Mouse (Mus musculus): ENCODE data around the gene Pdzrn3. TPM values are rescaled to one million over a fixed set of nuclear protein-coding genes. Genes with fewer than 3 reads are reported as not detected.

Gene Pdzrn3
- total and polyA plus RNA-seq, 3 experiments: 0.33 TPM; not detected in 2

DNA sequence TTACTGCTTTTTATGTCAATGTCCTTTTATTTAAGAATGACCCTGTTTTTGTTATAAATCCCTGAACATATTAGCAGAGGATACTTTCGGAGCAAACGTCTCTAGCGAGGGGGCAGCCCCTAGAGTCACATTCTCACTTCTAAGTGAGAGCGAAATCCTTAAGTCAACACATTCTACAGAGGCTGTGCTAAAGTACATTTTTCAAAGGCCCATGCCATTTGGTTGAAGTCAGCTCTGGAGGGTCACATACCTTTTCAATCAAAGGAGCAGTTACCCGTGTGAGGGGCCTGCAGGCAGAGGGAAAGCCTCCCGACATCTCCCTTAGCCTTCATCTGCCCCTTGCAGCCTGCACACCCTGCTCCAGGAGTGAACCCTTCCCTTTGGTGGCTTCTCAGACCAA is 48.2 kb downstream of the Pdzrn3 start:
- no peaks in the 10 kb centered on the region for H3K36me3 ChIP-seq (replicated peaks)
- DNase-seq (ENCODE audit: low spot score) (no peak), ATAC-seq (ENCODE audit: extremely low read depth, insufficient number of reproducible peaks, low FRiP score, poor library complexity, severe bottlenecking) (no peak)
- no peak overlapping the region for H3K4me3 ChIP-seq (ENCODE audit: low read depth, low read length)
- no peak for TF ChIP-seq GATA1 (IDR thresholded peaks at IDR 0.05; ENCODE audit: borderline replicate concordance, low read length)
- no peak for TF ChIP-seq TAL1 (conservative IDR thresholded peaks at IDR 0.05; ENCODE audit: low read depth, low read length)
- TF ChIP-seq CTCF (IDR thresholded peaks at IDR 0.05; ENCODE audit: low read depth, low read length): no peak
- TF ChIP-seq POLR2AphosphoS5 (IDR thresholded peaks at IDR 0.05; ENCODE audit: insufficient replicate concordance, low read depth, low read length): no peak
- no peak for TF ChIP-seq GATA2 (IDR thresholded peaks at IDR 0.05; ENCODE audit: borderline replicate concordance, low read depth, low read length)
- no peaks in the 10 kb centered on the region for H3K4me1 ChIP-seq (ENCODE audit: insufficient read depth, low read depth, low read length)
- no peaks in the 10 kb centered on the region for H3K27me3 ChIP-seq (ENCODE audit: insufficient read depth, low read length)
- H3K9me3 ChIP-seq (replicated peaks): peaks cover 50% of the 10 kb centered on the region

GRCm38 (mm10) chr6:101328514-101328913 is 49.2 kb downstream of the Pdzrn3 start:
- Histone ChIP-seq H3K4me1 (ENCODE audit: insufficient read depth, low read depth, low read length) (no peaks in the 10 kb centered on the region), H3K9me3 (replicated peaks) (peaks cover 46% of the 10 kb centered on the region), H3K4me3 (ENCODE audit: low read depth, low read length) (no peak overlapping the region), H3K27me3 (ENCODE audit: insufficient read depth, low read length) (no peaks in the 10 kb centered on the region), H3K36me3 (replicated peaks) (no peaks in the 10 kb centered on the region)
- no peak for TF ChIP-seq CTCF (IDR thresholded peaks at IDR 0.05; ENCODE audit: low read depth, low read length)
- no peak for TF ChIP-seq GATA1 (IDR thresholded peaks at IDR 0.05; ENCODE audit: borderline replicate concordance, low read length)
- no peak for TF ChIP-seq GATA2 (IDR thresholded peaks at IDR 0.05; ENCODE audit: borderline replicate concordance, low read depth, low read length)
- no peak for TF ChIP-seq POLR2AphosphoS5 (IDR thresholded peaks at IDR 0.05; ENCODE audit: insufficient replicate concordance, low read depth, low read length)
- TF ChIP-seq TAL1 (conservative IDR thresholded peaks at IDR 0.05; ENCODE audit: low read depth, low read length): no peak
- no peak for ATAC-seq (ENCODE audit: extremely low read depth, insufficient number of reproducible peaks, low FRiP score, poor library complexity, severe bottlenecking)
- DNase-seq (ENCODE audit: low spot score): no peak

- TF ChIP-seq GATA1 (IDR thresholded peaks at IDR 0.05; ENCODE audit: borderline replicate concordance, low read length) (no peak), POLR2AphosphoS5 (IDR thresholded peaks at IDR 0.05; ENCODE audit: insufficient replicate concordance, low read depth, low read length) (no peak), CTCF (IDR thresholded peaks at IDR 0.05; ENCODE audit: low read depth, low read length) (no peak), GATA2 (IDR thresholded peaks at IDR 0.05; ENCODE audit: borderline replicate concordance, low read depth, low read length) (no peak), TAL1 (conservative IDR thresholded peaks at IDR 0.05; ENCODE audit: low read depth, low read length) (no peak)
- Histone ChIP-seq H3K36me3 (replicated peaks) (no peaks in the 10 kb centered on the region), H3K4me3 (ENCODE audit: low read depth, low read length) (no peak overlapping the region), H3K4me1 (ENCODE audit: insufficient read depth, low read depth, low read length) (no peaks in the 10 kb centered on the region), H3K9me3 (replicated peaks) (peaks cover 49% of the 10 kb centered on the region), H3K27me3 (ENCODE audit: insufficient read depth, low read length) (no peaks in the 10 kb centered on the region)
- DNase-seq (ENCODE audit: low spot score): no peak
- no peak for ATAC-seq (ENCODE audit: extremely low read depth, insufficient number of reproducible peaks, low FRiP score, poor library complexity, severe bottlenecking)
Observed at GRCm38 (mm10) chr6:101327741-101328140, 50.0 kb downstream of the Pdzrn3 start.

DNA sequence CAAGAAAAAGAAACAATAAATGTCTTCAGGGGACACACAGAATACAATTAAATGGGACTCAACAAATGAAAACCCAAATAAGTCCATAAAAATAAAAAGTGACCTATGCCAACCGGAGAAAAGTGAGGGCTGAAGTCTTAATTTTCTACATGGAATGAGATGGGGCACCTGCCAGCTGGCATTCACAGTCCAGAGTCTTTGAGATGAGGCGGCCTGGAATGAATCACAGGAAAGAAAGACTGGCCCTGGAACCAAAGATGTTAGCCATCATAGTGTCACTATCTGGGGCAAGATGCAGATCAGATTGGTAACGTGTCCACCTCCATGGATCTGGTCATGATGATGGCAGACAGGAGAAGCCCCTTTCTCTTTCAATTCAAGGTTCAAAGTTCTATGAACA is 50.5 kb downstream of the Pdzrn3 start:
- no peak for ATAC-seq (ENCODE audit: extremely low read depth, insufficient number of reproducible peaks, low FRiP score, poor library complexity, severe bottlenecking)
- Histone ChIP-seq H3K9me3 (replicated peaks) (peaks cover 49% of the 10 kb centered on the region), H3K36me3 (replicated peaks) (no peaks in the 10 kb centered on the region), H3K4me3 (ENCODE audit: low read depth, low read length) (no peak overlapping the region), H3K4me1 (ENCODE audit: insufficient read depth, low read depth, low read length) (no peaks in the 10 kb centered on the region), H3K27me3 (ENCODE audit: insufficient read depth, low read length) (no peaks in the 10 kb centered on the region)
- TF ChIP-seq GATA1 (IDR thresholded peaks at IDR 0.05; ENCODE audit: borderline replicate concordance, low read length) (no peak), CTCF (IDR thresholded peaks at IDR 0.05; ENCODE audit: low read depth, low read length) (no peak), POLR2AphosphoS5 (IDR thresholded peaks at IDR 0.05; ENCODE audit: insufficient replicate concordance, low read depth, low read length) (no peak), GATA2 (IDR thresholded peaks at IDR 0.05; ENCODE audit: borderline replicate concordance, low read depth, low read length) (no peak), TAL1 (conservative IDR thresholded peaks at IDR 0.05; ENCODE audit: low read depth, low read length) (no peak)
- no peak for DNase-seq (ENCODE audit: low spot score)

- ATAC-seq (ENCODE audit: extremely low read depth, insufficient number of reproducible peaks, low FRiP score, poor library complexity, severe bottlenecking): no peak
- no peaks in the 10 kb centered on the region for H3K4me1 ChIP-seq (ENCODE audit: insufficient read depth, low read depth, low read length)
- no peak for DNase-seq (ENCODE audit: low spot score)
- no peak overlapping the region for H3K4me3 ChIP-seq (ENCODE audit: low read depth, low read length)
- TF ChIP-seq POLR2AphosphoS5 (IDR thresholded peaks at IDR 0.05; ENCODE audit: insufficient replicate concordance, low read depth, low read length) (no peak), CTCF (IDR thresholded peaks at IDR 0.05; ENCODE audit: low read depth, low read length) (no peak), GATA2 (IDR thresholded peaks at IDR 0.05; ENCODE audit: borderline replicate concordance, low read depth, low read length) (no peak), GATA1 (IDR thresholded peaks at IDR 0.05; ENCODE audit: borderline replicate concordance, low read length) (no peak)
- peaks cover 41% of the 10 kb centered on the region for H3K9me3 ChIP-seq (replicated peaks)
- no peaks in the 10 kb centered on the region for H3K27me3 ChIP-seq (ENCODE audit: insufficient read depth, low read length)
- no peaks in the 10 kb centered on the region for H3K36me3 ChIP-seq (replicated peaks)
Observed at GRCm38 (mm10) chr6:101325842-101326639, 51.7 kb downstream of the Pdzrn3 start.

DNA sequence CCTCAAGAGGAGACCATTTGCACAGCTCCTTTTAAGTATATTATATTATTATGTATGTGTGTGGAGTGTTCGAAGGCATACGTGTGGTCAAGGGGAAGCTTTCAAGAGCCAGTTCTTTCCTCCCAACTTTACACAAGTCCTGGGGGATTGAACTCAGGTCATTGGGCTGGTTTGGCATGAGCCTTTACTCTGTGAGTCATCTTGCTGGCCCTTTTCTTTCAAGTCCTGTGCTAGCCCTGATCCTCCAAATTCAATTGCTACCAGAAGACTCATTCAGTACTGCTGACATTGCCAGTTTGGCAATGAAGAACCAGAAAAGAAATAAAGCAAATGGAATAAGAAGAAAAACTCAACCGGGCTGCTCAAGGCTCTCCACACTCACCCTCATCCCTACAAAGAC is 55.1 kb downstream of the Pdzrn3 start:
- Histone ChIP-seq H3K27me3 (ENCODE audit: insufficient read depth, low read length) (no peaks in the 10 kb centered on the region), H3K4me3 (ENCODE audit: low read depth, low read length) (no peak overlapping the region), H3K4me1 (ENCODE audit: insufficient read depth, low read depth, low read length) (no peaks in the 10 kb centered on the region), H3K9me3 (replicated peaks) (peaks cover 39% of the 10 kb centered on the region), H3K36me3 (replicated peaks) (no peaks in the 10 kb centered on the region)
- DNase-seq (ENCODE audit: low spot score) (no peak), ATAC-seq (ENCODE audit: extremely low read depth, insufficient number of reproducible peaks, low FRiP score, poor library complexity, severe bottlenecking) (no peak)
- TF ChIP-seq GATA1 (IDR thresholded peaks at IDR 0.05; ENCODE audit: borderline replicate concordance, low read length): no peak
- TF ChIP-seq POLR2AphosphoS5 (IDR thresholded peaks at IDR 0.05; ENCODE audit: insufficient replicate concordance, low read depth, low read length): no peak
- no peak for TF ChIP-seq TAL1 (conservative IDR thresholded peaks at IDR 0.05; ENCODE audit: low read depth, low read length)
- no peak for TF ChIP-seq CTCF (IDR thresholded peaks at IDR 0.05; ENCODE audit: low read depth, low read length)
- no peak for TF ChIP-seq GATA2 (IDR thresholded peaks at IDR 0.05; ENCODE audit: borderline replicate concordance, low read depth, low read length)
